16 mouse cellular contexts compared by ENCODE assay signal in genomic region chr9:80938238-80938637, GRCm38 (mm10).
"Had no signal": no experiment of that assay in that cellular context is flagged by ENCODE, and none has a peak within 500 bp of the region (broad histone marks: within the 10 kb centered on the region; RNA-seq: fewer than 3 reads in every experiment).

No protein-coding gene starts in this region.

- DNase-seq: right cerebral cortex, adult 18-20 months; right cerebral cortex, postnatal 14 days; right cerebral cortex, postnatal 25 days; right cerebral cortex, postnatal 4 days; spleen, adult 18-20 months; thymus, adult 18-20 months; thymus, adult 2 months; thymus, postnatal 14 days; thymus, postnatal 25 days; thymus, postnatal 36 days; thymus, postnatal 4 days had no signal

- H3K9ac ChIP-seq: neural tube, embryonic 12.5 days; neural tube, embryonic 13.5 days; neural tube, embryonic 15.5 days; stomach, embryonic 15.5 days had no signal

- H3K36me3 ChIP-seq: neural tube, embryonic 12.5 days; neural tube, embryonic 13.5 days; neural tube, embryonic 15.5 days; stomach, embryonic 15.5 days had no signal

- H3K4me2 ChIP-seq: neural tube, embryonic 12.5 days; neural tube, embryonic 13.5 days; neural tube, embryonic 15.5 days; stomach, embryonic 15.5 days had no signal

- H3K27me3 ChIP-seq: neural tube, embryonic 12.5 days; neural tube, embryonic 13.5 days; neural tube, embryonic 15.5 days; stomach, embryonic 15.5 days had no signal

- H3K4me3 ChIP-seq: neural tube, embryonic 12.5 days; neural tube, embryonic 13.5 days; neural tube, embryonic 15.5 days; stomach, embryonic 15.5 days had no signal

- H3K4me1 ChIP-seq: neural tube, embryonic 12.5 days; neural tube, embryonic 15.5 days; stomach, embryonic 15.5 days had no signal

- H3K27ac ChIP-seq: neural tube, embryonic 12.5 days; neural tube, embryonic 13.5 days; neural tube, embryonic 15.5 days; stomach, embryonic 15.5 days; stomach, postnatal 0 days had no signal

- H3K9me3 ChIP-seq: neural tube, embryonic 12.5 days; neural tube, embryonic 13.5 days; neural tube, embryonic 15.5 days; stomach, embryonic 15.5 days had no signal
